Mouse (Mus musculus) hindbrain, postnatal 0 days (tissue): ENCODE measurements around the gene Mrpl14. TPM values are rescaled to one million over a fixed set of nuclear protein-coding genes. Genes with fewer than 3 reads are reported as not detected.

Source experiments
- ATAC-seq: fragments of 200-750 bp; cut with Nextera tagmentation; 2 replicates; pipeline ENCODE4 v1.8.0; 2017; ENCODE audit warnings: mild to moderate bottlenecking, moderate TSS enrichment, moderate library complexity
- DNase-seq: peaks from one replicate; pipeline ENCODE4 v3.0.0-alpha.2; 2015; ENCODE audit warnings: low spot score
- H3K27ac ChIP-seq: fragments of 300-500 bp; sonication (generic); 2 replicates; pipeline ENCODE4 v1.5.1; 2014; ENCODE audit warnings: mild to moderate bottlenecking
- H3K27me3 ChIP-seq: fragments of 300-500 bp; sonication (generic); 2 replicates; pipeline ENCODE4 v1.6.1; 2014; ENCODE audit warnings: low read length, mixed read lengths; ENCODE audit not compliant: insufficient read depth
- H3K36me3 ChIP-seq: fragments of 300-500 bp; sonication (generic); 2 replicates; pipeline ENCODE4 v1.6.1; 2014; ENCODE audit warnings: low read length, mixed read lengths; ENCODE audit not compliant: insufficient read depth
- H3K4me1 ChIP-seq: fragments of 300-500 bp; sonication (generic); 2 replicates; pipeline ENCODE4 v1.6.1; 2014; ENCODE audit warnings: antibody characterized with exemption, low read length, mixed read lengths; ENCODE audit not compliant: insufficient read depth
- H3K4me2 ChIP-seq: fragments of 300-500 bp; sonication (generic); 2 replicates; pipeline ENCODE4 v1.6.1; 2014; ENCODE audit warnings: low read depth, mild to moderate bottlenecking, low read length, moderate library complexity, mixed read lengths
- H3K4me3 ChIP-seq: fragments of 300-500 bp; sonication (generic); 2 replicates; pipeline ENCODE4 v1.5.1; 2014; ENCODE audit warnings: low read length
- H3K9ac ChIP-seq: fragments of 300-500 bp; sonication (generic); replicated peaks from 2 replicates; pipeline ENCODE4 v1.6.1; 2014; ENCODE audit warnings: mild to moderate bottlenecking, low read length, moderate library complexity, mixed read lengths
- H3K9me3 ChIP-seq: fragments of 300-500 bp; sonication (generic); 2 replicates; pipeline ENCODE4 v1.6.1; 2016; ENCODE audit warnings: low read length, mixed read lengths
- CTCF ChIP-seq: IDR thresholded peaks from 2 replicates; pipeline ENCODE4 v1.5.1; 2016; ENCODE audit warnings: antibody characterized with exemption, control low read depth, low read depth
- WGBS: fragments of 180-500 bp; shearing (Covaris S2); extraction: QIAGEN DNeasy Blood & Tissue Kit; methylation state at CpG from one replicate; pipeline ENCODE4 v1.1.7; 2014; 5-methylcytosine and 5-hydroxymethylcytosine counted together
- polyA plus RNA-seq: library from polyadenylated mRNA; unstranded; fragments of >200 nt; fragmentation: Nextera tagmentation; extraction: Ambion mirVana; gene quantifications from 2 replicates; pipeline ENCODE4 v1.2.1, GENCODE M21; 2015
- total RNA-seq: library from RNA; depleted of rRNA; stranded (reverse); fragments of >200 nt; gene quantifications from 2 replicates; pipeline ENCODE4 v1.2.3, GENCODE M21; 2014

Gene Mrpl14
- total and polyA plus RNA-seq, 2 experiments from 2014 or later = 58.7 to 117 TPM

GRCm38 (mm10) chr17:45702254-45702653 lies 16.1 kb downstream of the Mrpl14 start:
- Histone ChIP-seq H3K4me2 (no peak overlapping the region), H3K4me1 (no peaks in the 10 kb centered on the region), H3K4me3 (no peak overlapping the region), H3K27ac (no peak overlapping the region), H3K36me3 (no peaks in the 10 kb centered on the region), H3K27me3 (no peaks in the 10 kb centered on the region), H3K9me3 (no peaks in the 10 kb centered on the region), H3K9ac (no peak overlapping the region)
- ATAC-seq = no peak
- TF ChIP-seq CTCF = no peak
- DNase-seq = no peak
- WGBS = 53% methylated on average over 4 of the region's 4 CpGs

GRCm38 (mm10) chr17:45703187-45703586 lies 17.1 kb downstream of the Mrpl14 start:
- TF ChIP-seq CTCF = no peak
- DNase-seq (no peak), ATAC-seq (no peak)
- Histone ChIP-seq H3K27ac (no peak overlapping the region), H3K27me3 (no peaks in the 10 kb centered on the region), H3K9ac (no peak overlapping the region), H3K4me1 (no peaks in the 10 kb centered on the region), H3K36me3 (no peaks in the 10 kb centered on the region), H3K9me3 (no peaks in the 10 kb centered on the region), H3K4me3 (no peak overlapping the region), H3K4me2 (no peak overlapping the region)
- WGBS = 67% methylated on average over 7 of the region's 7 CpGs

- 66% methylated on average over 5 of the region's 5 CpGs for WGBS
- no peaks in the 10 kb centered on the region for H3K4me1 ChIP-seq
- no peak overlapping the region for H3K27ac ChIP-seq
- H3K9me3 ChIP-seq = no peaks in the 10 kb centered on the region
- no peaks in the 10 kb centered on the region for H3K36me3 ChIP-seq
- TF ChIP-seq CTCF = no peak
- no peak for ATAC-seq
- H3K4me3 ChIP-seq = no peak overlapping the region
- H3K27me3 ChIP-seq = no peaks in the 10 kb centered on the region
- H3K9ac ChIP-seq = no peak overlapping the region
- no peak overlapping the region for H3K4me2 ChIP-seq
- no peak for DNase-seq
Measured at GRCm38 (mm10) chr17:45706796-45707195, 20.7 kb downstream of the Mrpl14 start.

- no peak for ATAC-seq
- TF ChIP-seq CTCF = peak; percentile 37
- Histone ChIP-seq H3K4me1 (no peaks in the 10 kb centered on the region), H3K9me3 (no peaks in the 10 kb centered on the region), H3K27ac (no peak overlapping the region), H3K4me3 (no peak overlapping the region), H3K27me3 (no peaks in the 10 kb centered on the region), H3K4me2 (no peak overlapping the region), H3K9ac (no peak overlapping the region), H3K36me3 (no peaks in the 10 kb centered on the region)
- 40% methylated on average over 3 of the region's 3 CpGs for WGBS
- DNase-seq = no peak
Measured at GRCm38 (mm10) chr17:45707376-45707775, 21.3 kb downstream of the Mrpl14 start.

- H3K27ac ChIP-seq = no peak overlapping the region
- H3K4me3 ChIP-seq = no peak overlapping the region
- no peak for TF ChIP-seq CTCF
- ATAC-seq (no peak), DNase-seq (no peak)
- H3K4me1 ChIP-seq = no peaks in the 10 kb centered on the region
- no peak overlapping the region for H3K9ac ChIP-seq
- no peaks in the 10 kb centered on the region for H3K9me3 ChIP-seq
- 78% methylated on average over 8 of the region's 8 CpGs for WGBS
- H3K4me2 ChIP-seq = no peak overlapping the region
- H3K36me3 ChIP-seq = no peaks in the 10 kb centered on the region
- no peaks in the 10 kb centered on the region for H3K27me3 ChIP-seq
Measured at GRCm38 (mm10) chr17:45708179-45708578, 22.1 kb downstream of the Mrpl14 start.

GRCm38 (mm10) chr17:45709829-45710228 lies 23.7 kb downstream of the Mrpl14 start:
- Histone ChIP-seq H3K4me2 (no peak overlapping the region), H3K4me3 (no peak overlapping the region), H3K9me3 (no peaks in the 10 kb centered on the region), H3K9ac (no peak overlapping the region), H3K27ac (no peak overlapping the region), H3K4me1 (no peaks in the 10 kb centered on the region), H3K36me3 (no peaks in the 10 kb centered on the region), H3K27me3 (no peaks in the 10 kb centered on the region)
- 43% methylated on average over 3 of the region's 3 CpGs for WGBS
- no peak for TF ChIP-seq CTCF
- DNase-seq (no peak), ATAC-seq (no peak)

GRCm38 (mm10) chr17:45710407-45710806 lies 24.3 kb downstream of the Mrpl14 start:
- H3K4me1 ChIP-seq = no peaks in the 10 kb centered on the region
- H3K9me3 ChIP-seq = no peaks in the 10 kb centered on the region
- 77% methylated on average over 8 of the region's 8 CpGs for WGBS
- H3K4me3 ChIP-seq = no peak overlapping the region
- TF ChIP-seq CTCF = no peak
- no peak overlapping the region for H3K9ac ChIP-seq
- H3K27ac ChIP-seq = no peak overlapping the region
- DNase-seq = no peak
- ATAC-seq = no peak
- no peaks in the 10 kb centered on the region for H3K36me3 ChIP-seq
- H3K4me2 ChIP-seq = no peak overlapping the region
- H3K27me3 ChIP-seq = no peaks in the 10 kb centered on the region
